Mouse (Mus musculus): ENCODE data around the gene Sh3pxd2a. TPM values are rescaled to one million over a fixed set of nuclear protein-coding genes. Genes with fewer than 3 reads are reported as not detected.

Gene Sh3pxd2a
- 2.3 TPM for polyA plus RNA-seq (2017; shearing (Covaris generic))

DNA sequence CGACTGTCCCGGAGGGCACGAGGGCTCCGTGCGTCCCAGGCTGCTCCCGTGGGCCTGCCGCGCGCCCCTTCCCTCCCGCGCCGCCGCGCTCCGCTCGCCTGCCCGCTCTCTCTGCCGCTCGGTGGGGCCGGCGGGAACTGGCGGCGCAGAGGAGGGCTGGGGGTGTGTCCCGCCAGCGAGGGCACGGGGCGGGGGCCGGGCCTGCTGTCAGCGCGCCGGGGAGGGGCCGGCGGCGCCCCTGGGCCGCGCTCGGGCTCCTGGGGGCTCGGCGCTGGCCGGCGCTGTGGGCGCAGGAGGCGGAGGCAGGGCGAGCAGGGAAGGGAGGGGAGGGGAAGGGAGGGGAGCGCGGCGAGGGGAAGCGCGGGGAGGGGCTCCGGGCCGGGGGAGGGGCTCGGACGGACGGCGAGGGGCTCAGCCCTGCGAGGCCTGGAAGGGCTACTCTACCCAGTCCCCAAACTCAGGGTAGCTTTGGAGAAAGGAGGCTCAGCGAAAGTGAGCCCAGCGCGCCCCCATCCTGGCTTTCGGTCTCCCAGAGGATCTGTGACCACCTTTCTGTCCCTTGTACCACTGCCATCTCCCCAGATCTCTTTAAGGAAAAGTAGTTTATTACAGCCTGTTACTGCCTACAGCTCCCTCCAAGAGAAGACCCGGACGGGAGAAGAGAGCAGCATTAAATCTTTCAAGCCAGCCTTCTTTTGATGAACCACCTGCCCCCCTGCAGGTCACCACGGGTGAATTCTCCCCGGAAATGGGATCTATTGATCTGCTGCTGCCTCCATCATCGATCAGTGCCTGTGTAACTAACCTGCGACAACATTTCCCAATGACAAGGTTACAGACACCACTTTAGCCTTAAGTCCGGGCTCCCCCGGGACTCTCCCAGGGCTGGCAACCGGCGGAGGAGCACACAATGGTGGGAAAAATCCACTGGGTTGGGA lies at the start of gene Sh3pxd2a:
Gene Sh3pxd2a (minus strand): TSS at position 98 of the 938 bp plus-strand sequence.

Other genes with a start within 250 kb of the Sh3pxd2a start
- gene Stn1, start 73.1 kb upstream of the Sh3pxd2a start, polyA plus RNA-seq (2017; shearing (Covaris generic)), result 37.3 TPM
- 64.1 TPM for gene Slk, start 115.3 kb upstream of the Sh3pxd2a start, polyA plus RNA-seq (2017; shearing (Covaris generic))
- not detected for gene Col17a1, start 227.7 kb upstream of the Sh3pxd2a start, polyA plus RNA-seq (2017; shearing (Covaris generic))